Mouse (Mus musculus) heart, adult 18-20 months (tissue): ENCODE measurements around the gene Cltb. TPM values are rescaled to one million over a fixed set of nuclear protein-coding genes. Genes with fewer than 3 reads are reported as not detected.

Experiments used
- DNase-seq, 2 experiments: peaks; one replicate each; pipeline ENCODE4 v3.0.0; 2021 to 2022; ENCODE audit warnings: mixed read lengths in 1 of 2
- total RNA-seq, 2 experiments: library from RNA; stranded (reverse); gene quantifications; 2 replicates each; pipeline ENCODE4 v1.2.3; 2021

Gene Cltb
- total RNA-seq, 2 experiments from 2014 or later = 87.8 to 97.2 TPM

GRCm38 (mm10) chr13:54596107-54596690 lies 14.9 kb downstream of the Cltb start:
- DNase-seq = peak; percentile 41 to 57

GRCm38 (mm10) chr13:54593617-54594016 lies 17.5 kb downstream of the Cltb start:
- DNase-seq = no peak

- DNase-seq = no peak
Measured at GRCm38 (mm10) chr13:54591776-54592356, 19.3 kb downstream of the Cltb start.

GRCm38 (mm10) chr13:54589996-54590951 lies 20.9 kb downstream of the Cltb start, which contains the start of the genes Nop16 and Higd2a:
TSS of gene Nop16 (minus strand) at chr13:54590090.
TSS of gene Higd2a (plus strand) at chr13:54590207.
- DNase-seq = peak; percentile 98 to 99

- no peak for DNase-seq
Measured at GRCm38 (mm10) chr13:54589414-54589995, 21.6 kb downstream of the Cltb start.

- DNase-seq = no peak
Measured at GRCm38 (mm10) chr13:54585831-54586230, 25.3 kb downstream of the Cltb start.

- no peak for DNase-seq
Measured at GRCm38 (mm10) chr13:54582860-54583259, 28.3 kb downstream of the Cltb start.

- no peak for DNase-seq
Measured at GRCm38 (mm10) chr13:54582126-54582525, 29.0 kb downstream of the Cltb start.

- DNase-seq = no peak
Measured at GRCm38 (mm10) chr13:54581385-54581784, 29.8 kb downstream of the Cltb start.

GRCm38 (mm10) chr13:54577652-54578507 lies 33.3 kb downstream of the Cltb start:
- peak in 1 of 2 experiments; percentile 63 for DNase-seq

- DNase-seq = no peak
Measured at GRCm38 (mm10) chr13:54575489-54575888, 35.7 kb downstream of the Cltb start.

- DNase-seq = peak; percentile 85 to 87
Measured at GRCm38 (mm10) chr13:54574854-54575481, 36.2 kb downstream of the Cltb start, which contains the start of gene Arl10. TSS of gene Arl10 (plus strand) at chr13:54575015.

GRCm38 (mm10) chr13:54572621-54573020 lies 38.5 kb downstream of the Cltb start:
- no peak for DNase-seq

GRCm38 (mm10) chr13:54571637-54572036 lies 39.5 kb downstream of the Cltb start:
- DNase-seq = no peak

- DNase-seq = no peak
Measured at GRCm38 (mm10) chr13:54570736-54571135, 40.4 kb downstream of the Cltb start.

- DNase-seq = no peak
Measured at GRCm38 (mm10) chr13:54569282-54569681, 41.9 kb downstream of the Cltb start.

GRCm38 (mm10) chr13:54568380-54568779 lies 42.8 kb downstream of the Cltb start:
- DNase-seq = no peak

GRCm38 (mm10) chr13:54565594-54566345 lies 45.4 kb downstream of the Cltb start:
- peak in 1 of 2 experiments; percentile 62 for DNase-seq

- peak; percentile 95 to 99 for DNase-seq
Measured at GRCm38 (mm10) chr13:54565201-54565581, 46.0 kb downstream of the Cltb start, which contains the start of gene 4833439L19Rik. TSS of gene 4833439L19Rik (minus strand) at chr13:54565435.
